ENCODE assay signal across 12 mouse cellular contexts in the genomic region with DNA sequence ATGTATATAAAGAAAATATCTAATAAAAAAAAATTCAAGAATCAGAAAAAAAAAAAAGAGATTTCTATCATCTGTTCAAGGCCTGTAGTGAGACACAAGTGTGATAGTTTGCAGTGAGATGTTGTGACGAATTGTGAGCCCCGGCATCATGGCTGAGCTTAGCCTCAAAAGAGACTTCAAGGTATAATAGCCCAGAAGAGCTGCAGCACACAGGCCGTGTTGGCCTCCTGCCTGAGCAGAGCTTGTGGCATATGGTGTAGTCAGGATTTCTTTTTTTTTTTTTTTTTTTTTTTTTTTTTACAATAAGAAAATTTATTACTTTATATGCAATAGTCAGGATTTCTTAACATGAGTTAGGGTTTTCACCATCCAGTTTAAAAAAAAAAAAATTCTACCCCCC.
A peak's percentile ranks its signal among the peaks of the same experiment; 100 is the strongest.
DNase-seq lines count a peak whose midpoint lies in the region; ATAC-seq lines count a peak whose summit lies in the region.
"Had no signal": no experiment of that assay in that cellular context is flagged by ENCODE, and none has a peak within 500 bp of the region (broad histone marks: within the 10 kb centered on the region; RNA-seq: fewer than 3 reads in every experiment).

No protein-coding gene starts in this region.

- ATAC-seq in monocyte, adult 5-6 weeks (replicated peaks; ENCODE audit: insufficient number of reproducible peaks, low FRiP score, low TSS enrichment, poor library complexity, severe bottlenecking) = no peak

- intact Hi-C loops in heart, postnatal 25 days (cut with DNase I) = no loop called here

- peak; percentile 11 for DNase-seq in heart, adult 11 months
- DNase-seq in heart, postnatal 25 days (ENCODE audit: low spot score) = no peak
- DNase-seq in NIH3T3 (ENCODE audit: low read depth) = peak; percentile 56
- DNase-seq in cerebellum, adult 18-20 months = peak; percentile 65 to 72
- DNase-seq in cerebellum, postnatal 36 days = peak; percentile 66 to 77
- no peak for DNase-seq in urinary bladder, postnatal 36 days (ENCODE audit: low spot score in 2 of 2)
- DNase-seq: adrenal gland, postnatal 36 days; lung, adult 2 months; lung, postnatal 36 days; retina, postnatal 1 day; thymus, adult 18-20 months had no signal

Comparison
In these comparisons a context has a peak if more than half of its experiments do, and no peak if none do; other contexts are left out.
1. DNase-seq: peak in heart, adult 11 months (single experiment), NIH3T3 (single experiment), cerebellum, adult 18-20 months (2 of 2) and cerebellum, postnatal 36 days (2 of 2); none in heart, postnatal 25 days (single experiment) and urinary bladder, postnatal 36 days (0 of 2).